Comparison of ENCODE assay signal across 9 mouse cellular contexts in genomic region chrX:167212707-167213106, GRCm38 (mm10). TPM values are rescaled to one million over a fixed set of nuclear protein-coding genes. Genes with fewer than 3 reads are reported as not detected.
A peak's percentile ranks its signal among the peaks of the same experiment; 100 is the strongest.
DNase-seq lines count a peak whose midpoint lies in the region; ATAC-seq lines count a peak whose summit lies in the region.
"Had no signal": no experiment of that assay in that cellular context is flagged by ENCODE, and none has a peak within 500 bp of the region (broad histone marks: within the 10 kb centered on the region; RNA-seq: fewer than 3 reads in every experiment).

No protein-coding gene starts in this region.

- H3K4me2 ChIP-seq in hindbrain, embryonic 14.5 days (replicated peaks): peak overlapping the region; percentile 4; the same call in 1 of the 2 replicates

- peak; percentile 31; the same call in 1 of the 2 replicates for ATAC-seq in hindbrain, embryonic 14.5 days (ENCODE audit: low FRiP score)

- H3K27ac ChIP-seq in hindbrain, embryonic 14.5 days: no peak overlapping the region

- no peaks in the 10 kb centered on the region for H3K36me3 ChIP-seq in hindbrain, embryonic 14.5 days (replicated peaks; ENCODE audit: control insufficient read depth, insufficient read depth)

- peaks cover 6% of the 10 kb centered on the region; the same call in 1 of the 2 replicates for H3K27me3 ChIP-seq in hindbrain, embryonic 14.5 days (ENCODE audit: control insufficient read depth, insufficient read depth, low read length)

- H3K9ac ChIP-seq in hindbrain, embryonic 14.5 days: no peak overlapping the region

- peak; percentile 29 for DNase-seq in adrenal gland, postnatal 10 days
- DNase-seq in adrenal gland, adult 8-10 months: no peak
- DNase-seq in 416B (ENCODE audit: low read depth): peak; percentile 50
- DNase-seq in fibroblast of lung, adult 2 months (ENCODE audit: low read depth): peak; percentile 26
- peak; percentile 42 for DNase-seq in hindbrain, embryonic 14.5 days (ENCODE audit: low spot score)
- DNase-seq in lung, postnatal 10 days: peak; percentile 74
- peak; percentile 34 to 39 for DNase-seq in thymus, postnatal 36 days
- no peak for DNase-seq in adipocyte (ENCODE audit: low spot score)

- no peaks in the 10 kb centered on the region for H3K9me3 ChIP-seq in hindbrain, embryonic 14.5 days (ENCODE audit: control insufficient read depth, low read length)

- 0 out of 2 replicates have a peak, but pooled peaks cover 6% of the 10 kb centered on the region for H3K4me1 ChIP-seq in hindbrain, embryonic 14.5 days (replicated peaks; ENCODE audit: control insufficient read depth, insufficient read depth, low read length)

- 17% methylated on average over 8 of the region's 8 CpGs for WGBS in hindbrain, embryonic 14.5 days

- no peak overlapping the region for H3K4me3 ChIP-seq in hindbrain, embryonic 14.5 days (replicated peaks; ENCODE audit: low read length)
- H3K4me3 ChIP-seq: erythroblast, embryonic 14.5 days had no signal

RNA-seq across cellular contexts. Expression of gene Tmsb4x, which starts 3.6 kb away (rescaled TPM):
- total RNA-seq in adrenal gland, postnatal 10 days (2021): 100 to 1,000 TPM; 687 to 755 TPM
- 100 to 1,000 TPM; 368 to 589 (median 495) TPM for total RNA-seq in adrenal gland, adult 8-10 months (2022)
- 4,629 and 5,303 TPM in 2 replicates for polyA plus RNA-seq in hindbrain, embryonic 14.5 days (2014; fragmentation: Nextera tagmentation; extraction: Ambion mirVana)

RNA-seq across cellular contexts. Expression of gene Tlr8, which starts 51.4 kb away (rescaled TPM):
- total RNA-seq in adrenal gland, postnatal 10 days (2021): 1 to 10 TPM; 1.4 to 1.5 TPM
- 1 to 10 TPM in 3 of 4 experiments, under 1 TPM in 1; 0.91 to 5.1 (median 3.6) TPM for total RNA-seq in adrenal gland, adult 8-10 months (2022)
- 0.32 and 0.35 TPM in 2 replicates for polyA plus RNA-seq in hindbrain, embryonic 14.5 days (2014; fragmentation: Nextera tagmentation; extraction: Ambion mirVana)
- polyA plus RNA-seq: erythroblast, embryonic 14.5 days had no signal

Comparison
In these comparisons a context has a peak if more than half of its experiments do, and no peak if none do; other contexts are left out.
1. DNase-seq: peak in adrenal gland, postnatal 10 days (single experiment), 416B (single experiment), fibroblast of lung, adult 2 months (single experiment), hindbrain, embryonic 14.5 days (single experiment), lung, postnatal 10 days (single experiment) and thymus, postnatal 36 days (2 of 2); none in adrenal gland, adult 8-10 months (single experiment) and adipocyte (single experiment).